ENCODE assay signal across 8 mouse cellular contexts in genomic region chr5:121386120-121386909, GRCm38 (mm10). TPM values are rescaled to one million over a fixed set of nuclear protein-coding genes. Genes with fewer than 3 reads are reported as not detected.
A peak's percentile ranks its signal among the peaks of the same experiment; 100 is the strongest.
DNase-seq lines count a peak whose midpoint lies in the region; ATAC-seq and TF ChIP-seq lines count a peak whose summit lies in the region.

No protein-coding gene starts in this region.

- H3K9ac ChIP-seq in heart, embryonic 16.5 days (ENCODE audit: low read length) = peak overlapping the region; percentile 51; the same call in 1 of the 2 replicates
- H3K9ac ChIP-seq in liver, postnatal 0 days (replicated peaks) = peak overlapping the region; percentile 28; the same call in 1 of the 2 replicates
- no peak overlapping the region; the same call in 1 of the 2 replicates for H3K9ac ChIP-seq in stomach, postnatal 0 days (ENCODE audit: low read length)

- no peak for TF ChIP-seq CTCF in liver, postnatal 0 days (IDR thresholded peaks at IDR 0.05; ENCODE audit: low read depth)
- no peak for TF ChIP-seq CTCF in stomach, postnatal 0 days (IDR thresholded peaks at IDR 0.05; ENCODE audit: low read depth)

- 34% methylated on average over 22 of the region's 22 CpGs for WGBS in heart, embryonic 16.5 days
- 30% methylated on average over 22 of the region's 22 CpGs for WGBS in liver, postnatal 0 days (ENCODE audit: insufficient replicate concordance)
- WGBS in stomach, postnatal 0 days = 29% methylated on average over 22 of the region's 22 CpGs

- peak overlapping the region; percentile 85 for H3K4me3 ChIP-seq in heart, embryonic 16.5 days (ENCODE audit: low read length)
- H3K4me3 ChIP-seq in liver, postnatal 0 days (ENCODE audit: low read depth, low read length) = peak overlapping the region; percentile 65
- peak overlapping the region; percentile 74; the same call in 1 of the 2 replicates for H3K4me3 ChIP-seq in stomach, postnatal 0 days (ENCODE audit: low read depth, low read length)

- H3K27me3 ChIP-seq in heart, embryonic 16.5 days (ENCODE audit: control insufficient read depth, insufficient read depth, low read length) = no peaks in the 10 kb centered on the region
- H3K27me3 ChIP-seq in liver, postnatal 0 days (ENCODE audit: insufficient read depth, low read length) = no peaks in the 10 kb centered on the region
- H3K27me3 ChIP-seq in stomach, postnatal 0 days (ENCODE audit: control insufficient read depth, insufficient read depth, low read length) = no peaks in the 10 kb centered on the region

- H3K4me1 ChIP-seq in heart, embryonic 16.5 days (ENCODE audit: control insufficient read depth, insufficient read depth, low read length) = peaks cover 17% of the 10 kb centered on the region
- peaks cover 13% of the 10 kb centered on the region for H3K4me1 ChIP-seq in liver, postnatal 0 days (ENCODE audit: insufficient read depth)
- H3K4me1 ChIP-seq in stomach, postnatal 0 days (replicated peaks; ENCODE audit: control insufficient read depth, insufficient read depth) = peaks cover 3% of the 10 kb centered on the region

- no peak for TF ChIP-seq EP300 in liver, postnatal 0 days (IDR thresholded peaks at IDR 0.05; ENCODE audit: low read depth)
- no peak for TF ChIP-seq EP300 in stomach, postnatal 0 days (optimal IDR thresholded peaks at IDR 0.05)

- peak overlapping the region; percentile 76 for H3K4me2 ChIP-seq in heart, embryonic 16.5 days (ENCODE audit: low read depth, low read length)
- H3K4me2 ChIP-seq in liver, postnatal 0 days (ENCODE audit: low read depth, low read length) = peak overlapping the region; percentile 79
- peak overlapping the region; percentile 64 for H3K4me2 ChIP-seq in stomach, postnatal 0 days (replicated peaks; ENCODE audit: low read depth)

- peaks cover 5% of the 10 kb centered on the region for H3K36me3 ChIP-seq in heart, embryonic 16.5 days (ENCODE audit: control insufficient read depth, insufficient read depth)
- peaks cover 16% of the 10 kb centered on the region for H3K36me3 ChIP-seq in liver, postnatal 0 days (replicated peaks; ENCODE audit: insufficient read depth, low read length)
- H3K36me3 ChIP-seq in stomach, postnatal 0 days (ENCODE audit: control insufficient read depth, insufficient read depth, low read length) = no peaks in the 10 kb centered on the region

- H3K27ac ChIP-seq in heart, embryonic 16.5 days (ENCODE audit: low read length) = peak overlapping the region; percentile 13; the same call in 1 of the 2 replicates
- H3K27ac ChIP-seq in liver, postnatal 0 days (ENCODE audit: low read depth) = peak overlapping the region; percentile 93
- H3K27ac ChIP-seq in stomach, postnatal 0 days (replicated peaks) = peak overlapping the region; percentile 97

- no peaks in the 10 kb centered on the region for H3K9me3 ChIP-seq in heart, embryonic 16.5 days (replicated peaks; ENCODE audit: control insufficient read depth, low read length)
- no peaks in the 10 kb centered on the region for H3K9me3 ChIP-seq in liver, postnatal 0 days (ENCODE audit: low read length)
- no peaks in the 10 kb centered on the region for H3K9me3 ChIP-seq in stomach, postnatal 0 days (ENCODE audit: control insufficient read depth, low read length)

- peak; percentile 94 for DNase-seq in heart, adult 11 months
- DNase-seq in heart, postnatal 4 days = no peak
- DNase-seq in Muller cell, postnatal 12 days (ENCODE audit: inconsistent ontology term) = peak; percentile 37
- DNase-seq in liver, postnatal 0 days = peak; percentile 13
- no peak for DNase-seq in stomach, postnatal 0 days (ENCODE audit: low spot score)
- DNase-seq in cerebellum, adult 18-20 months = no peak
- no peak for DNase-seq in adrenal gland, postnatal 4 days (ENCODE audit: low spot score in 2 of 2)

- no peak for ATAC-seq in heart, embryonic 16.5 days (replicated peaks; ENCODE audit: extremely low read depth, insufficient read depth, low FRiP score)
- ATAC-seq in liver, postnatal 0 days = no peak
- ATAC-seq in stomach, postnatal 0 days (ENCODE audit: low FRiP score, low TSS enrichment) = no peak

RNA-seq across cellular contexts. Expression of gene Trafd1, which starts 0.9 kb away (rescaled TPM):
- 10 to 100 TPM; 55.0 to 66.2 TPM for total RNA-seq in heart, postnatal 4 days (2021)
- 85.0 and 86.3 TPM in 2 replicates for polyA plus RNA-seq in heart, embryonic 16.5 days (2015; fragmentation: Nextera tagmentation; extraction: Ambion mirVana)
- polyA plus RNA-seq in liver, postnatal 0 days (2015; fragmentation: Nextera tagmentation; extraction: Ambion mirVana) = 28.6 and 30.6 TPM in 2 replicates
- 57.2 and 61.2 TPM in 2 replicates for polyA plus RNA-seq in stomach, postnatal 0 days (2015; fragmentation: Nextera tagmentation; extraction: Ambion mirVana)
- 10 to 100 TPM; 58.7 to 77.7 TPM for total RNA-seq in adrenal gland, postnatal 4 days (2021)

RNA-seq across cellular contexts. Expression of gene Naa25, which starts 11.4 kb away (rescaled TPM):
- 10 to 100 TPM; 21.6 TPM for total RNA-seq in heart, postnatal 4 days (2021)
- polyA plus RNA-seq in heart, embryonic 16.5 days (2015; fragmentation: Nextera tagmentation; extraction: Ambion mirVana) = 35.5 and 36.3 TPM in 2 replicates
- polyA plus RNA-seq in liver, postnatal 0 days (2015; fragmentation: Nextera tagmentation; extraction: Ambion mirVana) = 12.5 and 12.9 TPM in 2 replicates
- 21.6 and 22.0 TPM in 2 replicates for polyA plus RNA-seq in stomach, postnatal 0 days (2015; fragmentation: Nextera tagmentation; extraction: Ambion mirVana)
- total RNA-seq in adrenal gland, postnatal 4 days (2021) = 10 to 100 TPM; 29.9 to 31.7 TPM

Comparison
In these comparisons a context has a peak if more than half of its experiments do, and no peak if none do; other contexts are left out.
1. DNase-seq: peak in heart, adult 11 months (single experiment), Muller cell, postnatal 12 days (single experiment) and liver, postnatal 0 days (single experiment); none in heart, postnatal 4 days (single experiment), stomach, postnatal 0 days (single experiment), cerebellum, adult 18-20 months (0 of 2) and adrenal gland, postnatal 4 days (0 of 2).
2. H3K27ac ChIP-seq: peak in every context shown above with its lines; median percentile 97 in stomach, postnatal 0 days; 93 in liver, postnatal 0 days; 13 in heart, embryonic 16.5 days.
3. Peak in every context shown above with its lines, with median percentiles within 50 percentile points of each other: H3K4me2 ChIP-seq and H3K4me3 ChIP-seq.